Mouse (Mus musculus) urinary bladder, postnatal 4 days (tissue): ENCODE data around the gene Fam102a.

ENCODE experiments used
- DNase-seq, 2 experiments: peaks; one replicate each; pipeline ENCODE4 v3.0.0; 2021 to 2022; ENCODE audit warnings: low spot score in 2 of 2

Gene Fam102a

GRCm38 (mm10) chr2:32608141-32608777, 73.1 kb downstream of the Fam102a start:
- peak; percentile 63 to 76 for DNase-seq

- DNase-seq = no peak
Observed at GRCm38 (mm10) chr2:32608778-32609435, 73.8 kb downstream of the Fam102a start.

DNA sequence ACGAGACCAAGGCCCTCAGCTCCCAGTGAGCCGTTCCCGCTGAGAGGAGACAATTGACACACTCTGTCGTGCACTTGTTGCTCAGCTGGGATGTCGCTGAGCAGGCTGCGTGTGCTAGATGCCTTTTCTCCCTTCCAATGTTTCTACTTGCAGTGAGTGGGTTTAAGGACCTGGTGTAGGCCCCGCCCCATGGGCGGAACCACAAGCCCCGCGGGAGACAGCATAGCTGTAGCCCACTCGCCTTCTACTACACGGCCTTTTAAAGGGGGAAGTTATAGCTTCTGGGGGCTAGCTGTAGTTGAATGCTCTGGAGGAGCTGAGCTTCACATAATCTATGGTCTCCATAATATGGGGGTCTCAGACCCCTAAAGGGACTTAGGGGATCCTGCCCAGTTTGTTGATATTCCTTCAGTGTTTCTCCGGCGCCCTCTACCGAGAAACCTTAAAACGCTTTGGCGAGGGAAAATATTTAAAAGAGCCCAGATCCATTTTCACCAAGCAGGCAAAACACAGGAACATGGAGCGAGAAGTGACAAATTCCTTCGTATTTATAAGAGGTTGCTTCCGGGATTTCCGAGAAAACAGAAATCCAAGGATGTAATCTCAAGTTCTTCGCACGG, 75.6 kb downstream of the Fam102a start:
- DNase-seq = no peak

- no peak for DNase-seq
Observed at GRCm38 (mm10) chr2:32612274-32612673, 77.1 kb downstream of the Fam102a start.

GRCm38 (mm10) chr2:32617109-32617508, 82.0 kb downstream of the Fam102a start:
- no peak for DNase-seq

DNA sequence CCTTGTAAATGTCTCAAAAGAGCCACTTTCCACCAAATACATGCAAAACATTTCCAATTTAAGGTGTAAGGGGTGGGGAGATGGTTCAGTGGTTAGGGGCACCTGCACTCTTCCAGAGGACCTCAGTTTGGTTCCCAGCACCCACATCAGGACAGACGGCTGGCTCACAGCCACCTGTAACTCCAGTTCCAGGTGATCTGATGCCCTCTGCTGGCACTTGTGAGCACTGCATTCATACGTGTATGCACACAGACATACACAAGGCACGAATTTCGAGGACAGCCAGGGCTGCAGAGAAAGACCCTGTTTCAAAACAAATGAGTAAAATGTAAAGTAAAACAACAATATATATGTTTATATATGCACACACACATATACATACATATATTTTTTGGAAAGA, 82.5 kb downstream of the Fam102a start:
- DNase-seq = no peak

GRCm38 (mm10) chr2:32618051-32618450, 82.9 kb downstream of the Fam102a start:
- no peak for DNase-seq
